Mouse (Mus musculus) cerebral cortex, adult 2 months (tissue): ENCODE results near the gene Scn4a.

ENCODE experiments used
- WGBS: fragments of 180-500 bp; shearing (Covaris S2); methylation state at CpG from one replicate; pipeline ENCODE4 v1.1.7; 2018; 5-methylcytosine and 5-hydroxymethylcytosine counted together

Scn4a gene

DNA sequence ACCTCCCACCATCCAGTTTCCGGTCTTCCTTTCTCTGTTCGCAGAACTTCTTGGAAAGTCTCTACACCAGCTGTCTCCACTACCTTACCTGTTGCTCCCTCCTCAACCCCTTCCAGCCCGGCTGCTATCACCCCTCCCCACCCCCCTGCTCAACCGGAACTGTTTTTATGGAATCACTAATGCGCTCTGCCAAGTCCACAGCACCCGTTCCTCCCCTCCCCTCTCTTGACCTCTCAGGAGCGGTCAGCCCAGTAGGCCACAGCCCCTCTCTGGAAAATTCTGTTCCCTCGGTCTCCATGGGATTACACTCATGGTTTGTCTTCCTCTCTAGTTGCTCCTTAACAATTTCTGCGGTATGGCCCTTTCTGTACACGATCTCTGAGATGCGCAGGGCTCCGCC is at the start of gene Scn4a:
Gene Scn4a, minus strand, starts transcription at position 101 of the 400 bp plus-strand sequence.
- 89% methylated on average over 12 of the region's 12 CpGs for WGBS

DNA sequence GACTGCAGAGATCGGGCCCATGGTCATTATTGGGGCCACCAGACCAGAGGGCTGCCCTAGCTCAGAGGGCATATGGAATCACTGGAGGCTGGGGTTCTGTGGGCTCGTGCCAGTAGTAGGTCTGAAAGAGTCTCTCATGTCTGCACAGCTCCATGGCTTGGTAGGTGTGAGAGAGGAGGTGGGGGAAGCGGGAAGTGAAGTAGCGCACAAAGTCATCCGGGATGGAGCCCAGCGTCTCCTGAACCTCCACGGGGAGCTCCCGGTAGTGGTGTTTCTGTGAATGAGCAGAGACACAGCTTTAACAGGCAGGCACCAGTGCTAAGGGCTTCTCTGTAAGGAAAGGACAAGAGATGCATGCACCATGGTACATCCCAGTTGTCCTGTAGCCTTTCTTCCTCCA is 45.4 kb upstream of the Scn4a start:
- 84% methylated on average over 8 of the region's 8 CpGs for WGBS

DNA sequence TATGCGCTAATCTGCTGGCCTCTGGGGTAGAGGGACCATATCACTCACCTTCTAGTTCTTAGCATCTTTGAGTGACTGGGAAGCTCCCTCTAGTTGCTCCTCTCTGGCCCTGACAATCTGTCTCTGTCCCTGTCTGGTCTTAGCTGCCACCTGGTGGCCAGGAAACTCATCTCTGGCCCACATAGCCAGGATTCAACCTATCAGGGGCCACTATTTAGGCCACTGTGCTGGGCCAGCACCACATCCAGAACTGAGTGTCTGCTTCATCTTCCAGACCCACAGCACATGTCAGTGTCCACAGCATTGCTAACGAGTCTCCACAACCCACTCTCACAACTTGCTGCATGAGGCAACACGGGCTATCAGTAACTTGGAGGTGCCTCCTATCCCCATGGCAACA is 44.6 kb upstream of the Scn4a start:
- 65% methylated on average over 3 of the region's 3 CpGs for WGBS

DNA sequence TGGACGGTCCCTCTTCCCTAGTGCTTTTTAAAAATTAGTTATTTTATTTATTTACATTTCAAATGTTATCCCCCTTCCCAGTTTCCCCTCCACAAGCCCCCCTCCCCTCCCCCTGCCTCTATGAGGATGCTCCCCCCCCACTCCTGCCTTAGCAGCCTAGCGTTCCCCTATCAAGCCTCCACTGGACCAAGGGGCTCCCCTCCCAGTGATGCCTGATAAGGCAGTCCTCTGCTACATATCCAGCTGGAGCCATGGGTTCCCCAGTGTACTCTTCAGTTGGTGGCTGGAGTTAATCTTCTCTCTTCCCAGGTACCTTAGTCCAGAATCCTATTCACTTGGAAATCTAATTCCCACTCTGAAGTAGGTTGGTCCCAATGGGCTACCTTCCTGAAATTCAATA is 41.0 kb upstream of the Scn4a start:
- WGBS: 94% methylated on average over 2 of the region's 2 CpGs

- 69% methylated on average over 4 of the region's 4 CpGs for whole genome bisulfite sequencing
These were observed 40.2 kb upstream of the Scn4a start for GRCm38 (mm10) chr11:106393331-106393616.

- 72% methylated on average over 7 of the region's 7 CpGs for WGBS
These were observed 39.7 kb upstream of the Scn4a start for GRCm38 (mm10) chr11:106392597-106393330.

- WGBS: 29% methylated on average over 6 of the region's 6 CpGs
These were observed 38.6 kb upstream of the Scn4a start for GRCm38 (mm10) chr11:106391546-106392188.

DNA sequence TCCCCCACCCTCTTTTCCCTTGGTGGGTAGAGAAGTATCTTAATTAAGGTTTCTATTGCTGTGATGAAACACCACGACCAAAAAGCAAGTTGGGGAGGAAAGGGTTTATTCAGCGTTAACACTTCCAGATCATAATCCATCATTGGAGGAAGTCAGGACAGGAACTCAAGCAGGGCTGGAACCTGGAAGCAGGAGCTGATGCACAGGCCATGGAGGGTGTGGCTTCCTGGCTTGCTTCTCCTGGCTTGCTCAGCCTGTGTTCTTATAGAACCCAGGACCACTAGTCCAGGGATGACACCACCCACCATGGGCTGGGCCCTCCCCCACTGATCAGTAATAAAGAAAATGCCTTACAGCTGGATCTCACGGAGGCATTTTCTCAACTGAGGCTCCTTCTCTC is 37.7 kb upstream of the Scn4a start:
- WGBS: 69% methylated on average over 3 of the region's 3 CpGs

DNA sequence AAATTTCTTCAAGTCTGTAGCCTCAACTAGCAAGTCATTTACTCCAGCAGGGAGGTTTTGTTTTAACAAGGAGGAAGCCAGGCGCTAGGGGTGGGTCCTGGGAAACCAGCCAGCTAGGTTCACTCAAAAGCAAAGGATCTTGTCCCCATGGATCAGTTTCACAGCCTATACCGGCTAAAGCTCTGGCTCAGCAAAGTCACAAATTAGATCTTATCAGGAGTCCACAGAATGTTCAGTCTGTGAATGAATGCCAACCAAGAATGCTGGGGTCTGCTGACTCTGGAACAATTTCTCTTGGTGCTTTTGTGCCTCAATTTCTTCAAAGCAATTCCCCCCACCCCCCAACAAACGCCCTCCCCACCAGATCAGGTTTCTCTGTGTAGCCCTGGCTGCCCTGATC is 36.5 kb upstream of the Scn4a start:
- 43% methylated on average over 3 of the region's 3 CpGs for WGBS

DNA sequence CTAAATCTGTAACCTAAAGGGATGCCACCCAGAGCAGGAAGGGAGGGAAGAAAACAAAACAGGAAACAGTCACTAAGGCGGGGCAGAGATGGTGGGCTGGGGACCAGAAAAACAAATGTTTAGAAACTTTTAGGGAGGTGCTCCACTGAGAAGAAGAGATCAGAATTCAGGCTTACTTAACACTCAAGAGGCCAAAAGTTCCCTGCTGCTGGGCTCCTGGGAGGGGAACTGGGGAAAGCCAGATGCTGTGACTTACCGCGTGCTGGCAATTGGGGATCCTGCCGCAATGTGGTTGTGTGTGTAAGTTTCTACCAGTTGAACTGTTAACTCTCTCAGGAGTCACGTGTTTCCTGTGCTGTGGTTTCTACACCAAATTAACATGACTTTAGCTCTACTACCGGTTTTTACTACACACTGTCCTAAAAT is 34.7 kb upstream of the Scn4a start, which contains the start of gene Icam2:
Gene Icam2, minus strand, starts transcription at position 285 of the 426 bp plus-strand sequence.
- WGBS: 71% methylated on average over 6 of the region's 6 CpGs

- WGBS: 76% methylated on average over 6 of the region's 6 CpGs
These were observed 33.9 kb upstream of the Scn4a start for GRCm38 (mm10) chr11:106387020-106387419.

GRCm38 (mm10) chr11:106386409-106386808 is 33.3 kb upstream of the Scn4a start:
- WGBS: 83% methylated on average over 3 of the region's 3 CpGs

- 86% methylated on average over 6 of the region's 6 CpGs for WGBS
These were observed 30.1 kb upstream of the Scn4a start for GRCm38 (mm10) chr11:106383051-106383790.

DNA sequence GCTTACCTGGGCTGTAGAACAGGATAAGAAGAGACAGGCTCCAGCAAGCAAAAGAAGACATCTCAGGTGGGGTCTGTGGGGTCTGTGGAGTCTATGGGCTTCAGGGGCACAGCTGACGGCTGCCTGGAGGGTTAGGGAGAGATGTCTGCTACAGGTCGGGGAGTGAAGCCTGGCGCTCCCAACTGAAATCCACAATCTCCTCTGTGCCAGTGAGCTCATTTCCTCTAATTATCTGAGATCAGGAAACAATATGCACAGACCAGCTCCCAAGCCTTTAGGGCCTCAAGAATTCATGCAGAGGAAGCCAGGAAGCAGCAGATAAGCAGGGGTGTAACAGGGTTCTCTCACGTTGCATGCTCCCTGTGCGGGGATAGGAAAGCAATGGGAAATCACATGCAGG is 29.3 kb upstream of the Scn4a start:
- 76% methylated on average over 5 of the region's 5 CpGs for WGBS

- 76% methylated on average over 7 of the region's 7 CpGs for WGBS
These were observed 28.8 kb upstream of the Scn4a start for GRCm38 (mm10) chr11:106381883-106382282.

GRCm38 (mm10) chr11:106381011-106381410 is 27.9 kb upstream of the Scn4a start:
- 78% methylated on average over 11 of the region's 11 CpGs for WGBS

- WGBS: 78% methylated on average over 5 of the region's 5 CpGs
These were observed 21.9 kb upstream of the Scn4a start for GRCm38 (mm10) chr11:106374979-106375378.

DNA sequence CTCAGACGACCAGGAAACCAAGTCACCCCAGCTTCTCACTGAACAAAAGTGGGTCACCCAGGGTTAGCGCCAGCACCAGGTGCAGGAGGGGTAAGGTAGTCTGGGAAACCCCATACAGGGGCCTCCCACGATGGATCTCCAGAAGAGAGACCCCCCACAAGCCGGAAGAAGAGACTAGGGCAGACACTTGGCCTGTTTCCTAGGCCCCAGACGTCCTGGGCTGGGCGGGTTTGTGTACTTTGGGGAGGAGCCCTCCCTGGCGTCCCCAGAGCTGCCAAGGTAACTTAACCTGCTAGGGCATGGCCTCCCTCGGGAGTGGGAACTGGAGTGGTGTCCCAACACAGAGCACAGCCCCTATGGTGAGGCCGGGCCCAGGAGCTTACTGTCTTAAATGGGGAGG is 21.5 kb upstream of the Scn4a start:
- WGBS: 64% methylated on average over 9 of the region's 9 CpGs

DNA sequence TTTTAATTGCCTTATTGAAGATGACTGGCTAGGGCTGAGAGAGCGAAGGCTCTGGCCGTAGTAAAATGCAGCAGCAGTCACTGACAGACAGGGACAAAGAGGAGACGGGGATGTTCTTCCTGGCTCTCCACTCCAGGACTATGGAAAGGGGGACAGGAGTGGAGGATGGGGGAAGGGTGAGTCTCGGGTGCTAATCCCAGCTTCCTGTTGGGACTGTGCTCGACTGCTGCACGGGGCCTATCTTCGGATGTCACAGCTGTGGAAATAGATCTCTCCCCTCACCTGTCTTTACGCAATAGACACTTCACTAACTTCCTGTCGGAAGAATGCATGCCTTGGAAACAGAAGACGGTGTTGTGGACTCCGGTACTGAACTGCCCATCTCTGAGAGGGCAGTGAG is 20.9 kb upstream of the Scn4a start:
- 77% methylated on average over 11 of the region's 11 CpGs for WGBS

DNA sequence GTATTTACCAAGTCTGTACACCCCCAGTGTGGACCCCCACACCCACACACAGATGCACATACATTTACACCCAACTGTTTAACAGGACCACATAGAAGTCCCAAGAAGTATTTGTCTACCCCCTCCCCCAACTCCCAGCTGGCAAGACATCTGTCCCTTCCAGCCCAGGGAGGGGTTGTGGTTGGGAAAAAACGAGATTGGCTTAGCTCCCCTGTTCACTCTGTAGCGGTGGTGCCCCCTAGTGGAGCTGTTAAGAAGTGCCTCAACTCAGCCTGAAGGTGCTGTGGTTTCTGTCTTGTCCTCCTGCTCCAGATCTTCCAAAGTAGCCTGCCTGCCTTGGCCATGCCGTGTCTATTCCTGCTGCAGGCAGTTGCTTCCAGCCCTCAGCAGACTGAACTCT is 13.2 kb upstream of the Scn4a start:
- WGBS: 8% methylated on average over 3 of the region's 3 CpGs

DNA sequence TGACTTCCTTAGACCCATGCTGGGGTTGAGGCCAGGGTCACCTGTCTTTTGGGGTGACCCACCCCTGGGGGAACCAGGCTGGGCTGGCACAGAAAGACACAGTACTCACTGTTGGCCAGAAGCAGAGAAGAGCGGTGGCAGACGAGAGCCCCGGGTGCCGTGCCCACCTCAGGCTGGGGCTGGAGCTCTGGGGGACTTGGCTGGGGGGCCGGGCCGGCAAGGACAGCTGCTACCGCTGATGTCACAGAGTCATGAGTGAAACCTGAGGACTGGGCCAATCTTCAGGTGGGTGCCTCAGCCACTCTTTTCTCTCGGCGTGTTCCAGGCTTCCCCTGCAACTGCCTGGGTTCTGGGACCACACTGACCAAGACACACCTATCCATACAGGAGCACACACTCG is 12.3 kb upstream of the Scn4a start, which contains the start of gene Prr29:
Gene Prr29, plus strand, starts transcription at position 107 of the 400 bp plus-strand sequence.
- 68% methylated on average over 10 of the region's 10 CpGs for WGBS

- WGBS: 21% methylated on average over 11 of the region's 11 CpGs
These were observed 11.6 kb upstream of the Scn4a start for GRCm38 (mm10) chr11:106364712-106365111.

DNA sequence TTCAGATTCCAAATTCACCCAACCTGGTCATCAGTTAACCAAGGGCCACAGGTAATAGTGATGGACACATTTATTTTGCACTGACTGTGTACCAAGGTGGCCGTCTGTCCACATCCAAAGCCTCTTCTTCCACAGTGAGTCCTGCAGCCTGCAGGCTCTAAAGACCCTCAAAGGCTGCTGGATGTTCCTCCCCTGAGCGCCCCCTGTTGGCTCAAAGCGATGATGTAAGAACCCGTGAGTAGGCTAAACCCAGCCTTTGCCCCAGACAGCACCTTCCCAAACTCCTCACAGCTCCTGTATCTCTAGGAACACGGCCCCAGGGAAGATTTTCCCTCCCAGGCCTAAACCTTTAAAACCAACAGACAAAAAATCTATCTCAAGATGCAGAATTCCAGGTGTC is 6.3 kb upstream of the Scn4a start:
- 43% methylated on average over 5 of the region's 5 CpGs for WGBS
